Mouse (Mus musculus) left cerebral cortex, adult 9 months (tissue): ENCODE results near the gene Rabggta.
A peak's percentile ranks its signal among the peaks of the same experiment; 100 is the strongest.

Experiments
- DNase-seq, 2 experiments: peaks; one replicate each; pipeline ENCODE4 v3.0.0; 2022; ENCODE audit warnings: low spot score in 2 of 2

Gene Rabggta

DNA sequence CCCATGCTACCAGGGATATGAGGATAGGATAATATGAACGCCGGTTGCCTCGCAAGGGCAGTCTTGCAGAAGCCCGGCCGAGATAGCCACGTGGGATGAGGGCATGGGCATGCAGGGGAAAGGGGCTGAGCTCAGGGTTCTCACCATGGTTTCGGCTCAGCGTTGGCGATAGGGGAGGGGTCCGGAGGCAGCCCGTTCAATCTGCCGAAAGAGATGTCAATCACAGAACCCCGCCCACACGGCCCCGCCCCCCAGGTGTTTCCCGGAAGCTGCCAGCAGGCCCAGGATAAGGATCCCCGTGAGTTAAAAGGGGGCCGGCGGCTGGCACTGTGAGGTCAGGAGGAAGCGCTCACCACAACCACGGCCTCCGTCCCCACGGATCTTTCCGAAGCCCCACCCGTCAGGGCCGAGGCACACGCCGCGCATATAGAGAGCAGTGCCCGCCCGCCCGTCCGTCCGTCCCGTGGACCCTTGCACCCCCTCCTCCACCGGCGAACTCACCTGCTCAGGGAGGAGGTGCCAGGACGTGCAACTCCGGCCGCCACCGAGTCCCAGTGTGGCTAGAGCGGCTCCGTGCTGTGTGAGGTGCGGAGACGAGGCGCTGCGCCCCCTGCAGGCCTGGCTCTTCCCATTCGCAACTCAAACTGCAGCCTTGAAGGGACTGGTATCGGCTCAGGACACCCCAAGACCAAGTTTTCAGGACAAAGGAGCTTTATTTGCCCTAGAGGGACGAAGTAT is at the start of gene Rabggta:
Gene Rabggta (minus strand): TSS at position 564 of the 738 bp plus-strand sequence.
- peak; percentile 82 to 91 for DNase-seq

DNA sequence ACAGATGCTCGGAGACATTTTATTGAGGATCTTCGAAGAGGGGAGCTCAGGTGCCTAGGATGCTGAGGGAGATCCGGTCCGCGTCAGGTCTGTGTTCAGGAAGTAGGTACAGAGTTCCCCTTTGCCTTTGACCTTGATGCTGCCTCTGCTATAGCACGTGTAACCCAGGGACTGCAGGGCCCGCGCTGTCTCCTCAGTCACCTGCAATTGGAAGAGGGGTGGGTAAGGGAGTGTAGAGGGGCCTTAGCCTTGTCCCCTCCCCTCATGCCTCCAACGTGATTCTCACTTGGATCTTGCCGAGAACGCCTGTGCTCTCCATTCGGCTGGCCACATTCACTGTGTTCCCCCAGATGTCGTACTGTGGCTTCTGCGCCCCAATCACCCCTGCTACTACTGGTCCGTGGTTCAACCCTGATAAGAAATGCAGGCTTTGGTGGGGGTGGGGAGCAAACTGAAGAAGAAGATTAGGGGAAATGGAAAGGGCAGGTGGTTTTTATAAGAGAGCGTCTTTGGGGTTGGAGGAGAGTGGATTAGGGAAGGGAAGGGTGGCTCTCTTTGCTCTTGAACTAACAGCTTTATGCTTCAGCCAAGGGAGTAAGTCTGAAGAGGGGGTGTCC is 47.1 kb upstream of the Rabggta start:
- DNase-seq, result no peak

- no peak for DNase-seq
Measured at GRCm38 (mm10) chr14:55768555-55768954, 46.5 kb upstream of the Rabggta start.

GRCm38 (mm10) chr14:55767519-55768414 is 45.7 kb upstream of the Rabggta start:
- no peak for DNase-seq

DNA sequence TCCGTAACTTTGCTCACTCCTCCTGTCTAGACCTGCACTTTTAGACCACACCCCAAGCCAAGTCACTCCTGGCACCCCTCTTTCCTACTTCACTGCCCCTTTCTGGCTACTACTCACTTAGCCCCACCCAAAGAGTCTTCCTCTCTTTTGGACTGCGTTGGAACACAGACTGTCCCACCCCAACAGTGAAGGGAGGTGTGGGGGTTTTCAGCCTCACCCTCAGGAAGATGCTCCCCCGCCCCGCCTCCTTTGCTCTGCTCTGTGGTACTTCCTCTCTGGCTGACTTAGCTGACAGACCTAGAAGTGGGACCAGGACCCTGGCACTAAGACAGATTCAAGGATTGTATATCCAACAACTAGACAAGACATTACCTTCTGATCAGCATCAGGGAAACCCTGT is 43.6 kb upstream of the Rabggta start, which contains the start of gene Ltb4r1:
Gene Ltb4r1 (plus strand): TSS at position 267 of the 400 bp plus-strand sequence.
- no peak for DNase-seq

DNA sequence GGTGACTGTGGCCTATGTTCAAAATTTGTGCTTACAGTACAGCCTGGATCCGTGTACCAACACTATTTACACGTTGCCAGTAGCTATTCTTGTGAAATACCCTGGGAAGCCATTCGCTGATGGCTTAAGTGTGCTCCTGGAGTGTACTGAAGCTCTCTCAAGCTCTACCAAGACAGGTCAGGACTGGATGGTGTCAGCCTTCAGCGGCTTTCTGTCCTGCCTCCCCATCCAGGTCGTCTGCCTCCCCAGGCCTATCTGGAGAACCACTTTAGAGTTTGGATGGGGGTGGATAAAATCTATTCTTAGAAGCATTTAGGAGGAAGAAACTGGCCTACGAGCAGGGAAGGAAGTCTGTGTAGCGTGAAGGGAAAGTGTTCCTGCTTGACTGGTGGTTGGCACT is 41.1 kb upstream of the Rabggta start:
- no peak for DNase-seq

DNA sequence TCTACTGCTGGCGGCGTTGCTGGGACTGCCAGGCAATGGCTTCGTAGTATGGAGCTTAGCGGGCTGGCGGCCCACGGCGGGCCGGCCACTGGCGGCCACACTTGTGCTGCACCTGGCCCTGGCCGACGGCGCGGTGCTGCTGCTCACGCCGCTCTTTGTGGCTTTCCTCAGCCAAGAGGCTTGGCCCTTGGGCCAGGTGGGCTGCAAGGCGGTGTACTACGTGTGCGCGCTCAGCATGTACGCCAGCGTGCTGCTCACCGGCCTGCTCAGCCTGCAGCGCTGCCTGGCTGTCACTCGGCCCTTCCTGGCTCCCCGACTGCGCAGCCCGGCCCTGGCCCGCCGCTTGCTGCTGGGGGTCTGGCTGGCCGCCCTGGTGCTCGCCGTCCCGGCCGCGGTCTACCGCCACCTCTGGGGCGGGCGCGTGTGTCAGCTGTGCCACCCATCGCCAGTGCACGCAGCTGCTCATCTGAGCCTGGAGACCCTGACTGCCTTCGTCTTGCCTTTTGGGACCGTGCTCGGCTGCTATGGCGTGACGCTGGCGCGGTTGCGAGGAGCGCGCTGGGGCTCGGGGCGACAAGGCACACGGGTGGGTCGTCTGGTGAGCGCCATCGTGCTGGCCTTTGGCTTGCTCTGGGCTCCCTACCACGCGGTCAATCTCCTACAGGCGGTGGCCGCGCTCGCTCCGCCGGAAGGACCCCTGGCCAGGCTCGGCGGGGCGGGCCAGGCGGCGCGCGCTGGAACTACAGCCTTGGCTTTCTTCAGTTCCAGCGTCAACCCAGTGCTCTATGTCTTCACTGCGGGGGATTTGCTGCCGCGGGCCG is 40.1 kb upstream of the Rabggta start:
- DNase-seq, result no peak

GRCm38 (mm10) chr14:55761163-55761562 is 39.1 kb upstream of the Rabggta start, which contains the start of gene Ltb4r2:
TSS of gene Ltb4r2 (plus strand) at chr14:55761428.
- no peak for DNase-seq

- DNase-seq, result peak in 1 of 2 experiments; percentile 86
Measured at GRCm38 (mm10) chr14:55760156-55760555, 38.1 kb upstream of the Rabggta start.

- DNase-seq, result no peak
Measured at GRCm38 (mm10) chr14:55758363-55758784, 36.3 kb upstream of the Rabggta start, which contains the start of gene Cideb. TSS of gene Cideb (minus strand) at chr14:55758458.

DNA sequence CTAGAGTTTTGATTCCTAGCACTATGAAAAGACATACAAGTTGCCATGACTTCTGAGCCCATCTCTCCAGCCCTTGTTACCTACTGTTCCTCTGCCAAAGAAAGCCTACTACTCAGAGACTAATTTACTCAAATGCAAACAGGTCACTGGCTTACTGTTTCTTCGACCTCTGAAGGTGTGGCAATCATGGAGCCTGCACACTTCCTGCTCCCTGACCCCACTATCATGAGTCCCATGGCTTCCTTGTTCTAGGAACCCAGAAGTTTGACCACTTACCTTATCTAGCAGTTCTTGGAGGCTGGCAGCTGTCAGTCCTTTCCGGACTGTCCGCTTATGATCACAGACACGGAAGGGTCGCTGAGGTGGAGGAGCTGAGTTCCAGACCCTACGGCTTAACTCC is 35.5 kb upstream of the Rabggta start:
- no peak for DNase-seq

DNA sequence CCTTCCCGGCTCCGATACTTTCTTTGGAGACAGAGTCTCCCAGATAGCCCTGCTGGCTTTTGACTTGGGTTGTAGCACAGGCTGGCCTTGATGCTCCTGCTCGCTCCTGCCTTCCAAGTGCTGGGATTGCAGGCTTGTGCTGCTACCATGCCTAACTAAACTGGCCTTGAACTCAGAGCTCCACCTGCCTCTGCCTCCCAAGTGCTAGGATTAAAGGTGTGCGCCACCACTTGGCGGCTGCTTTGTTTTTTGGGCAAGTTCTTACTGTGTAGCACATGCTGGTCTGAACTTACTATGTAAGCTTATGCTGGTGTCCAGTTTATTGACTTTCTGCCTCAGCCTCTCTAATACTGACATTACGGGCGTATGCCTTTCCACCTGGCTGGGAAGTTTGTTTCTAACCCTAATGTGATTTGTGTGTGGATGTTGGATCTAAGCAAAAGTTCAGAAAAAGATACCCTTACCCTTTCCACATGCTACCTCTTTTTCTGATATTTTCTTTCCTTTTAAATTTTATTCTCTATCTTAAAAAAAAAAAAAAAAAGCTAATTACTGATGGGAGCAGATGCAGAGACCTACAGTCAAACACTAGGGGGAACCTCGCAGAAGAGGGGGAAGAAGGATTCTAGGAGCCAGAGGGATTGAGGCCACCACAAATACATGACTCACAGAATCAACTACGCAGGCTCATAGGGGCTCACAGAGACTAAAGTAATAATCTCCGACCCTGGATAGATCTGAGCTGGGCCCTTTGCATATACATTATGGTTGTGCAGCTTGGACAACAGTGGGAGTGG is 25.2 kb upstream of the Rabggta start:
- no peak for DNase-seq

DNA sequence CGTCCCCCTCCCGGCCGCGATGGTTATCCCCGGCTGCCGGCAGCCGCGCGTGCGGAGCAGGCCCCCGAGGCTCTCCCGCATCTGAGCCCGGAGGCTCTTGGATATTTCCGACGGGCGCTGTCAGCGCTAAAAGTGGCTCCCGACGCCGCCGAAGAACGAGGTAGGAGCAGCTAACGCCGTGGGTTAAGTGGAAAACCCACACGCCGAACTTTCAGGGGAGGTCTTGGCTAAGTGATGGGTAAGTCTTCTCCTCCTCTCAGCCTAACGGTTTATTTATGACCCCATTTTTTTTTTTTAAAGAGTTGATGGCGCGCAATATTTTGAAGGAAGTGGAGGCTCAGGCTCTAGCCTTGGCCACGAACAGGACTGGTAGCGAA is 23.8 kb upstream of the Rabggta start:
- DNase-seq, result no peak

DNA sequence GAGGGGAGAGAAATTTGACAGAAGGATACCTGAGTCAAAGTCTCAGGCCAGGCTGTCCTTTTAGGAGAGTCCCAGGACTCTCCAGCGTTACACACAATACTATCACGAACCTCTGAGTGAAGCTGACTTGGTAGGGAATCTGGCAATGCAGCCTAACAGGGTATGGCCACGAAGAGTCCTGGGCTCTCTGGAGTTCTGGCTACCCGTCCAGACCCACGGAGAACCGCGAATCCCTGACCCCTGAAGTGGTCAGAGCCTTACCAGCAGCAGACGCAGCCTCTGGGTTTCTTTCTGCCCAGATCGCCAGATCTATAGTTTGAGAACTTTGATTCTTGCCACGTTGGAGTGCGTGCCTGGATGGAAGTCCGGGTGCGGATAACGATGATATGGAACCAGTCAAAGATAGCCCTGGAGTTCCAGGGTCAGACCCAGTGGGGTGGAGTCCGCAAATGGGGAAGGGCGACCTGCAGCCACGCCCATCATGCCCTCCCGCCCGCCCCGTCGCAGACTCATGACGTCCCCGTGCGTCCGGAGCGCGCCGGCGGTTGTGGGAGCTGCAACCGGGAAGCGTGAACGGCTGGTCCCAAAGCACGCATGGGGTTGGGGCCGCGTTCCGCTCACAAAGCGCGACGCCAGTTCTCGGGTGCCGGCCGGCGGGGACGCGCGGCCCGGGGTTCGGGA is 23.3 kb upstream of the Rabggta start, which contains the start of the genes Dhrs1 and Nop9:
Gene Dhrs1 (minus strand): TSS at position 511 of the 681 bp plus-strand sequence.
Gene Nop9 (plus strand): TSS at position 514 of the 681 bp plus-strand sequence.
- DNase-seq, result peak; percentile 55 to 81

DNA sequence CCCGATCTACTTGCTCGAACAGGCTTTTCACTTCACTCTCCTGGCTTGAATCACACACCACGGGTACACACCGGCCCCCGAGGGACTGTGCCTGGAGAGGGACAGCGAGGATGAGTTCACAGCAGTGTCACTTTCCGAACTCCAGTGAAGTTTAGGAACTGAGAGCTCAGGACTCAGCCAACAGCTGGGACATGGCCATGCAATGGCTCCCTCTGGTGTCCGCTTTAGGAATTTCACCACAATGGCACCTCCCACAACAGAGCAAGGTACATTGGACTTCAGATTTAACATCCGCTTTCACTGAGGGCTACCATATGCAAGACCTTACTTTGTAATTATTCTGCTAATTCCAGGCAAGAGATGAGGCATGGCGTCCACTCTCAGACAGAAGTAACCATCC is 21.6 kb upstream of the Rabggta start:
- peak in 1 of 2 experiments; percentile 88 for DNase-seq

- DNase-seq, result no peak
Measured at GRCm38 (mm10) chr14:55737086-55737687, 15.1 kb upstream of the Rabggta start.

DNA sequence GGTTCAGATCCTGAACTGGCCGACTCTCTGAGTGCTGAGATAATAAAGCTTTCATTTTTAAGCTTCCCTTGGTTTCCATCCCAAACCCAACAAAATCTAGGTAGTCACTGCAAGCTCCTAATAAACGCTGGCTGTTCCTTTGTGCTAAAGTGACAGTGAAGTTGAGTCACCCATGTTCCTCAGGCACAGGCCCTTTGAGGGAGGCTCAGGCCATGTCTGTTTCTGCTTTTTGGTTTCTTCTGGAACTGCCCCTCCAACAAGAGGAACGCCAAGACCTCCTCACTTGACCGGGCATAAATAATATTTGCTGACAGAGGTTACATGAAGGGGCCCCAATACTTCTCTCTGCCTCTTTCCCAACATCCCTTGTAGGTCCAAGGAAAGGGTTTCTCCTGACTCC is 13.7 kb upstream of the Rabggta start:
- no peak for DNase-seq

DNA sequence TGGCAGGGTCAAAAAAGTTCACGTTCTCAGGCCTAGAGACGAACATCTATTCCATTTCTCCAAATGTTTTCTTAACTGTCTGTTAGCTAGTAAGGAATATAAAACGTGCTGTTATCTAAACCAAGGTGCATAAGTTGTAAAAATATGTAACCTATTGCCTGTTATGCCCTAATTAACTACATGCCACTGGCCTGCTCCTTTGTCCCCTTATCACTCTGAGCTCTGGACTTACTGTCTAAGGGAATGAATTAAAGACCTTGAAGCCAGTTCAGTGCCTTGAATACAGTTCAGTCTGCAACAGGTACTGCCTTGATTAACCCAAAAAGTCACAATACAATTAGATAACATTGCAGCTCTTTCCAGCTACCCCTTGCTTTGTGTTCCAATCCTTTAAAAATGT is 13.3 kb upstream of the Rabggta start:
- no peak for DNase-seq

- no peak for DNase-seq
Measured at GRCm38 (mm10) chr14:55734869-55735268, 12.8 kb upstream of the Rabggta start.
